Mouse (Mus musculus): ENCODE results near the gene Aff3.

Gene Aff3

DNA sequence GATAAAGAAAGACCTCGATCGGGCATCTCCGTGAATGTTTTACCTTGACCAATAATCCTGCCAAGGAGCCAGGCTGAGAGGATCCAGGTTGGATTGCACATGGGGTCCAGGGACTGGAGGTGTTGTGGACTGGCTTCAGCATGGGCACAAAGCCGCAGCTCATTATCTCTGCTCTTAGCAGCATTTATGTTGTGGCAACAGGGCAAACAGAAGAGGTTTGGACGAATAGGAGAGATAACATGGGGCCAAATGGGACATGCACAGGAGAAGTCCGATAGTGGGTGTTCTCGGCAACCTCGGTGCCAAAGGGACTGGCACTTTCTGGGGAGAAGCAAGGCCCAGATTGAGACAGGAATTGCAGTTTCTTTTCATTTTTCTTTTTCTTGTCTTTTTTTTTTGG lies 342.9 kb downstream of the Aff3 start:
- DNase-seq (ENCODE audit: low spot score), result peak; percentile 27

DNA sequence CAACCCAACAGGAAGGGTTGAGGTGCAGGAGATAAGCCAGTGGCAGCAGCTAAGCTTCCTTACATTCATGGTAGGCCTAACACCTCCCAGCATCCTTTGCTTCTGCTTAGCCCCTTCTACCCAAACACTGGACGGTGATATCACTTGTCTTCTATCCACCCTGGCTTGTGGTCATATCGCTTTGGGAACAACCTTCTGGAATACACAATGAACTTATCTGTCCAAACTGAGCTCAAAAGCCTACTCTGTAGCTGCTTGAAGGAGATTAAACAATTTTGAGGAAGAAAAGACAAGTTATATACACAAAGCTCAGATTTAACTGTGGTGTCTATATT lies 343.8 kb downstream of the Aff3 start:
- peak; percentile 21 for DNase-seq (ENCODE audit: low spot score)

GRCm38 (mm10) chr1:38320126-38320970 lies 344.4 kb downstream of the Aff3 start:
- DNase-seq (ENCODE audit: low spot score), result peak; percentile 26

DNA sequence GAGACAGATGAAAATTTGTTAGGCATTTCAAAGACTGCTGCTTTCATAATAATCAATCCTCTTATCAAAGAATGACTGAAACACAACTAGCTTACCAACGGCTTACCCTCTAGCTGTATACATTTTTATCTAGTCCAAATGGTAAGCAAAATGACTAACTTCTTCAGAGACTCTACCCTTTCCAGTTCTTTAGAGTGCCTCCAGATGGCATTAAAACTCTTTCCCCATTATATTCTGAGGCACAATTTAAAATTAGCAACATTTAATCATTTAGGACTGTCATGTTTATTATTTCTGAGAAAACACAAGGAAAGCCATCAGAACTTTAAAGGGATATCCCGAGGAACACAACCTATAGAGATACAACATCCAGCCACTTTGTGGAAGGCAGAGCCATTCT lies 346.1 kb downstream of the Aff3 start:
- DNase-seq (ENCODE audit: low spot score), result no peak

DNA sequence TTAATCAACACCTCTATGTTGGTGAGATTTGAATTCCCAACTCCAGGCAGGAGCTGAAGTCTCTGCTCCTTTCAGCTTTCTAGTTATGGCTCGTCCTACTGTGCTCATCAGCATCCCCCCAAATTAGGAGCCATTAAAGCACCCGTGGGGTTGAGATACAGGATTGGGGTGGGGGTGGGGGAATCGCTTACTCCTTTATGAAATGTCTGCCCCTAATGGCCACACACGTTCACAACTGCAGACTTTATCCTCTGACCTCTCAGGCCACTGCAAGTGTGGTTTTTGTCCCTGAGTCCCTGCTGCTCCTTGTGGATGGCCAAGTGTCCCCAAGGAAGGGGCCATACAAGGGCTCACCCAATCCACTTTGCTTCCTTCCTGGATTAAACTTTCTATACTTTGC lies 348.8 kb downstream of the Aff3 start:
- peak; percentile 27 for DNase-seq (ENCODE audit: low spot score)

GRCm38 (mm10) chr1:38310496-38310895 lies 354.3 kb downstream of the Aff3 start:
- DNase-seq (ENCODE audit: low spot score), result peak; percentile 29

- no peak for DNase-seq (ENCODE audit: low spot score)
These were observed 354.7 kb downstream of the Aff3 start for GRCm38 (mm10) chr1:38310076-38310475.

DNA sequence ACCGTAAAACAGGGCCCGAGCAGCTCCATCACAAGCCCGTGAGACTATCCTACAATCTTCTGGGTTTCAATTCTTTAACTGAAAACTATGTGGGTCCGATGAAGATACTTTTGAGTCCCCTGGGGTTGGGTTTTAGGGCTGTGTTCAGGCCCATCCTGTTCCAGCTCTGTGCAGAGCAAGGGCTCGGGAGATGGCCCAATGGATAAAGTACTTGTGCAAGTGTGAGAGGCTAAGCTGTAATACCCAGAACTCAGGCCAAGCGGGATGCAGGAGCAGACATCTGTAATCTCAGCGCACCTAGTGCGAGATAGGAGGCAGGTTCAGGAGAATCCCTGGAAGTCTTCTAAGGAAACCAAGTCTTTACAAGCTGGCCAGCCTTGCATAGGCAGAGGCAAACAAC lies 355.4 kb downstream of the Aff3 start:
- DNase-seq (ENCODE audit: low spot score), result peak; percentile 24

- DNase-seq (ENCODE audit: low spot score), result no peak
These were observed 356.1 kb downstream of the Aff3 start for GRCm38 (mm10) chr1:38308705-38308996.

DNA sequence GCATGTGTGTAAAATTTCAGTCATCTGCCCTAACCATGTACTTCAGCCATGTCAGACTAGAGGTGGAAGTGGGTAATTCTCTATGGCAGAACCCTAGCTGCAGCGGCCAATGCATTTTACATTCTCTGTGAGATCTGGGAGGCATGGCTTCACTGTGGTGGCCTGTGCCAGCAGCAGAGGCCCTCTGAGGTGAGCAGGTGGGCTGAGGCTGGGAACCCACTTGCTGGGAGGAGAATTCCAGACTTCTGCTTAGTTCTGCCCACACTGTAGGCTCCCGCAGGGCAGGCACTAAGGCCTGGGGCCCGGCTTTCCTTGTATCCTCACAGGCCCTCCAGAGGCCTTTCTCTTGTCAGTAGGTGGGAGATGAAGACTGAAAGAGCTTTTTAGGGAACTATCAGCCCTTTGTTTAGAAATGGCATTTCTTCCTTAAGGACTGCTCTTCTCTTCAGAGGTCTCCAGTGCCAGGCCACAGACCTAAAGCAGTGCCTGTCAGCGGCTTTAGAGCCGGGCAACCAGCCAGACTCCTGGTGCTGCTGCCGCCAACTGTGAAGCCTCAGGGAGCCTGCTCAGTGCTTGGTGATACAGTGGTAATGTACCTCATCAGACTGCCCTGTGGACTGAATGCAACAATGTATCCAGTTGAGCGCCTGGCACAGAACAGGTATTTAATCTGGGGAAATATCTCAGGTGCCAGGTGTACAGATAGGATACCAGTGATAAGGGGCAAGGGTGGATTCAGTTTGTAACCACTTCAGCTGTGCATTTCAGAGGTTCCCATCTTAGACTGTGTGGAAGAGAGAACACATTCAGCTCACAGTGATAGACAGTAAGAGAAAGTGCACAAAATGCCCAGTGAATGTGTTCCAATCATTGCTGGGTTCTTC lies 356.7 kb downstream of the Aff3 start:
- DNase-seq (ENCODE audit: low spot score), result peak; percentile 59

GRCm38 (mm10) chr1:38307234-38307633 lies 357.5 kb downstream of the Aff3 start:
- DNase-seq (ENCODE audit: low spot score), result peak; percentile 45

DNA sequence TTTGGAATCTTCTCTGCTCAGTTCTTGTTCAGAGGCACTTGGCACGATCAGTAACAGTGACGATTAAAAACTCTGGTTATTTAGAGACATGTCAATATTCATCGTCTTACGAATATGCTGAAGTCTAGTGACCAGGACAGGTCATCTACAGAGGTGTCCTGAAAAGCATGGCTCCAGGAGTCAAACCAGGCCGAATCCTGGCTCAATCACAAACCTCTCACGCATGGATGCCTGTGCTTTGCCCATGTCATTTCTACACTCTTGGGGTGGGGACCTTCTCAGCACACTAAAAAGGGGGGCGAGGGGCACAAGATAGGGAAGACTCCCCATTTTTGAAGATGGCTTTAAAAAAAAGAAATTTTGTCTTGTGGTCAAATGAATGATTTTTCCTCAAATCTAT lies 358.6 kb downstream of the Aff3 start:
- DNase-seq (ENCODE audit: low spot score), result peak; percentile 12

- DNase-seq (ENCODE audit: low spot score), result peak; percentile 29
These were observed 360.4 kb downstream of the Aff3 start for GRCm38 (mm10) chr1:38304376-38304775.

- peak; percentile 2 for DNase-seq (ENCODE audit: low spot score)
These were observed 366.5 kb downstream of the Aff3 start for GRCm38 (mm10) chr1:38298291-38298690.

DNA sequence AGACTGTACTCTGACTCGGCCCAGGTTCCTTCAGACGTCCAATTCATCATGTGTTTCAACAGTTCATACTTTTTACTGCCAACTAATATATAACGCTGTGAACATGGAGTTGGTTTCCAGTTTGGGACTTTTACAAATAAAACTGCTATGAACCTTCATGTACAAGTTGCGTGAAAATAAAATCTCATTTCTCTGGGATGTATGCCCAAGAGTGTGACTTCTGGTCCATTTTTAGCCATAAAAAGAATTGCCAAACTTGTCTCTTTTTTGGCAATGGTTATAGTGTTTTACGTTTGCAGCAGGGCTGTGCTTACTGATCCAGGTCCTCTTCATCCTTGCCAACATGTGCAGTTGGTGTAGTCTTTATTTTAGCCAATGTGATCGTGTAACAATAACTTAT lies 369.8 kb downstream of the Aff3 start:
- DNase-seq (ENCODE audit: low spot score), result no peak

GRCm38 (mm10) chr1:38294336-38294695 lies 370.4 kb downstream of the Aff3 start:
- DNase-seq (ENCODE audit: low spot score), result peak; percentile 22

- peak; percentile 38 for DNase-seq (ENCODE audit: low spot score)
These were observed 371.0 kb downstream of the Aff3 start for GRCm38 (mm10) chr1:38293671-38294335.

GRCm38 (mm10) chr1:38292851-38293250 lies 371.9 kb downstream of the Aff3 start:
- no peak for DNase-seq (ENCODE audit: low spot score)

GRCm38 (mm10) chr1:38291915-38292314 lies 372.8 kb downstream of the Aff3 start:
- no peak for DNase-seq (ENCODE audit: low spot score)

GRCm38 (mm10) chr1:38291497-38291896 lies 373.3 kb downstream of the Aff3 start:
- DNase-seq (ENCODE audit: low spot score), result no peak

GRCm38 (mm10) chr1:38290881-38291280 lies 373.9 kb downstream of the Aff3 start:
- DNase-seq (ENCODE audit: low spot score), result no peak

DNA sequence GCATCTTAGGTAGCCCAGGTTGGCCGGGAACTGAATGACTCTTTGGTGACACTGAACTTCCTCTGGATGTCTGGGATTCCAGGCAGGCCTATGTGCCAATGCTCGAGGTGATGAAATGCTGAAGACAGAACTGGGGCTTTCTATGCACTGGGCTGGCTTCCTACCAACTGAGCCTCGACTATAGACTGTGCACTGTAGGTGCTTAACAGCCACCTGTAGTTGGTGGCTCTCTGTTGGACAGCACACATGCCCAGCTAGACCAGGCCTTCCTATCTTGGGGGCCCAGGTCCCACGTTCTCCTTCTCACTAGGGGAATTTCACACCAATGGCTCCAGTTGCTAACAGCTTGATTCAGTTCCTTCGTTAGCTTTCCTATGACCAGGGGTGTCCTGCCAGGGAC lies 374.9 kb downstream of the Aff3 start:
- no peak for DNase-seq (ENCODE audit: low spot score)

DNA sequence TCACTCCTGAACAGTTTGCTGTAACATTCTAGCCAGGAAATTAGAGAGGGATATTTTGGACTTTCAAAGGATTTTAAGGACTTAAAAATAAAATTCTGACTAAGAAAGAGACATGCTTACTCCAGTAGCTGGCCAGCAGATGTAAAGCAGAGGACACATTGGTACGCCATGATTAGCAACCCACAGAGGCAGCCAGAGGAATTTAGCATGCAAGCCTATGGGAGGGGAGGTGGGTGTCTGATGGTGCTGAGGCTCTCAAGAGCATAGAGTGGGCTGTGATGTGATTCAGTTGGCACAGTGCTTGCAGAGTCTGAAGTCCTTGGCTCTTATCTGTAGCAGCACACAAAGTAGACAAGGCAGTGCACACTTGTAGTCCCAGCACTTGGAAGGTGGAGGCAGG lies 376.0 kb downstream of the Aff3 start:
- DNase-seq (ENCODE audit: low spot score), result no peak
